Mouse (Mus musculus) forebrain, postnatal 0 days (tissue): ENCODE results near the gene Sgms1. TPM values are rescaled to one million over a fixed set of nuclear protein-coding genes. Genes with fewer than 3 reads are reported as not detected.

Experiments used
- polyA plus RNA-seq: library from polyadenylated mRNA; unstranded; fragments of >200 nt; fragmentation: Nextera tagmentation; extraction: Ambion mirVana; gene quantifications from 2 replicates; pipeline ENCODE4 v1.2.1, GENCODE M21; 2015
- total RNA-seq: library from RNA; depleted of rRNA; stranded (reverse); fragments of >200 nt; gene quantifications from 2 replicates; pipeline ENCODE4 v1.2.3, GENCODE M21; 2014; rRNA removed

Gene Sgms1
- total and polyA plus RNA-seq, 2 experiments from 2014 or later, result 17.0 to 27.2 TPM

Other genes with a start within 250 kb of the Sgms1 start
- gene Rpl9-ps6, start 76.9 kb upstream of the Sgms1 start, total RNA-seq, result 94.9 and 106 TPM in 2 replicates
- gene Rpl9-ps6, start 76.9 kb upstream of the Sgms1 start, polyA plus RNA-seq, result 54.1 and 69.9 TPM in 2 replicates
- gene Minpp1, start 96.1 kb upstream of the Sgms1 start, total RNA-seq, result 75.6 and 84.8 TPM in 2 replicates
- 52.6 and 58.6 TPM in 2 replicates for gene Minpp1, start 96.1 kb upstream of the Sgms1 start, polyA plus RNA-seq
- 3.3 and 3.8 TPM in 2 replicates for gene Papss2, start 206.1 kb upstream of the Sgms1 start, total RNA-seq
- gene Papss2, start 206.1 kb upstream of the Sgms1 start, polyA plus RNA-seq, result 0.86 and 1.2 TPM in 2 replicates